Mouse (Mus musculus) ovary, postnatal 10 days (tissue): ENCODE measurements around the gene Anks1.
"Not testable (repeated sequence)": the region's sequence is repeated elsewhere in the genome, so short reads cannot be mapped to it uniquely, and the experiment has no call there.

Experiments used
- DNase-seq: peaks from one replicate; pipeline ENCODE4 v3.0.0; 2022; ENCODE audit warnings: low spot score

Gene Anks1

DNA sequence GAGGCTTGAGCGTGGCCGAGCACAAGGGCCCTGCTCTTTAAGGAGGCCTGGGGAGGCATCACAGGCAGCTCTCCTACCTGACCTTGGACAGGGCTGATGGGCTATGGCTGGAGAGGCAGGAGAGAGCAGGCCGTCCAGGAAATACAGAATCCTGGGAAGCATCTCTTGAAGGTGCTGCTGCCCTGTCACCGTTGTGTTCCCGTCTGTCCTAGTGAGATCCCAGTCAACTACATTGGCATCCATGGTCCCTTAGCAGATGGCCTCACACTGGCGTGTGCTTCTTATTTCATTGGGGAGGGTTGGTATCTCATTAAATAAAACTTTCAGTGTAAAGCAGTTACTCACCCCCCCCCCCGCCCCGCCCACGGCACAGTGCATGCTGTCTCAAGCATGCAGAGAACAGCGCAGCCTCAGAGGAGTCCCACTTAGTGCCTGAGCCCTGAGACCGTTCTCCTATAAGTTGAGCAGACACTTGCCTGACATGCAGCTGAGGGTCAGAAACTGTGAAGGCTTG is 57.5 kb downstream of the Anks1 start:
- no peak for DNase-seq

DNA sequence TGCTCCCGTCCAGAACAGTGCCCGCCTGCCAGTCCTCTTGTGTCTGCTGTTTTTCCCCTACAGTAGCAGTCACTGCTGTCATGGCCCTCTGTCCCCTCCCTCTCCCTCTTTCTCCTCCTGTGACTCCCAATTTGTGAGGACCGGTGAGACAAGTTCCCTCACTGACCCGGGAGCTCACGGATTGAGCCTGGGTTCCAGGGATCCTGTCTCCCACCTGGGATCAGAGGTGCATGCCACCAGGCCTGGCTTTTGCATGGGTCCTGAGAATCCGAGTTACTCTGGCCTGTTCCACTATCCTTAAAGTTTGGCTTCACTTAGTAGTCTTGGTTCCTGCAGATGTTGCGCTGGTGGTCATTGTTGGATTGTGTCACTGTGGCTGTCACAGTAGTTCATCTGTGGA is 58.4 kb downstream of the Anks1 start:
- DNase-seq, result no peak

GRCm38 (mm10) chr17:27968033-27968750 is 59.1 kb downstream of the Anks1 start:
- no peak for DNase-seq

DNA sequence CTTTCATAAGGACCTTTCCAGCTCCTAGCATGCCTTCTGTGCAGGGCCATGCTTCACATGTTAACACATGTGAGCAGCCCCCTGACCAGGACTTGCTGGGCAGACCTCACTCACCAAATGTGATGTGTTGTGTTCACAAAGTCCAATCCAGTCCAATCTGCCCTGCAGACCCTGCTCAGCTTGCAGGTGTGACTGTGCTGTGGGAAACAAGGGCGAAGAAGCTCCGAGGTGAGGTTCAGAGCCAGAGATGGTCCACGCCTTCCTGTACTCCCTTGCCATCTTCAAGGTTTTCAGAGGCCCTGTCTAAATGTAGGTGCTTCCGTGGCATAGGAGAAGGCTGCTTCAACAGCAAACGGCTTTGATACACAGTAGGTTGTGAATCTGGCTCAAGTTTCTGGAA is 59.8 kb downstream of the Anks1 start:
- no peak for DNase-seq

GRCm38 (mm10) chr17:27969365-27969764 is 60.3 kb downstream of the Anks1 start:
- DNase-seq, result no peak

DNA sequence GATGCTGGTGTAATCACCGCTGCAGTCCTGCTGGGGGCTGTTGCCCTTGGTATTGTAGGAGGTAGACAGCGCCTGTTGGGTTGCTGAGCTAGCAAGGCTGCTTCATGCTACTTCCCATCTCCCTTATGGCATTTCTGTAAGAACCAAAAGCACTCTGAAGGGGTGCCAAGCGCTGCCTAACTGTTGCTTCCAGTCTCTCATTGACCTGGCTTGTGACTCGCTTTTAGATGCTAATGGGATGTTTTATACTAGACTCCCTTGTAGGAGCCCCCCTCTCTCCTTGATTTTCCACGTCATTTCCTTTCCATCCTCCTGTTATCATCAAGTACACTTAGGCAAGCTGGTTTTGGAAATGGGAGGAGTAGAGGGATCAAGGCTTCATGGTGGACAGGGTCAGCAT is 60.8 kb downstream of the Anks1 start:
- no peak for DNase-seq

- no peak for DNase-seq
Measured at GRCm38 (mm10) chr17:27970305-27970704, 61.2 kb downstream of the Anks1 start.

DNA sequence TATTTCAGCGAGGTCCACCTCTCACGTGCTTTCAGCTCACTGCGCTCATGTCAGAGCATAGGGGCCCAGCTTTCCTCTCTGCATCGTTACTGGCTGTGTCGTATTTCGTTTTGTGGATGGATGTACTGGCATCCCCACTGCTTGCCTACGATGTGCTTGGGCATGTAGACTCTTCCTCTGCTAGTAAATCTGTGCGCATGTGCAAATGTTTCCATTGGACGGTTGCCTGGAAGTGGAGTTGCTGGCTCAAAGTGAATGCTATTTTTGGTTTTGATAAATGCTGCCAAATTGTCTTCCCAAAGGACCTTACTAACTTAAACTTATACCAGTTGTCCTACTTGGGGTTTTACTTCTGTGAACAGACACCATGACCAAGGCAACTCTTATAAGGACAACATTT is 62.4 kb downstream of the Anks1 start:
- DNase-seq, result peak; percentile 17

GRCm38 (mm10) chr17:27973337-27973736 is 64.2 kb downstream of the Anks1 start:
- no peak for DNase-seq

GRCm38 (mm10) chr17:27976266-27976665 is 67.2 kb downstream of the Anks1 start:
- no peak for DNase-seq

GRCm38 (mm10) chr17:27977008-27977636 is 68.0 kb downstream of the Anks1 start:
- no peak for DNase-seq

- DNase-seq, result no peak
Measured at GRCm38 (mm10) chr17:27980391-27980955, 71.4 kb downstream of the Anks1 start.

DNA sequence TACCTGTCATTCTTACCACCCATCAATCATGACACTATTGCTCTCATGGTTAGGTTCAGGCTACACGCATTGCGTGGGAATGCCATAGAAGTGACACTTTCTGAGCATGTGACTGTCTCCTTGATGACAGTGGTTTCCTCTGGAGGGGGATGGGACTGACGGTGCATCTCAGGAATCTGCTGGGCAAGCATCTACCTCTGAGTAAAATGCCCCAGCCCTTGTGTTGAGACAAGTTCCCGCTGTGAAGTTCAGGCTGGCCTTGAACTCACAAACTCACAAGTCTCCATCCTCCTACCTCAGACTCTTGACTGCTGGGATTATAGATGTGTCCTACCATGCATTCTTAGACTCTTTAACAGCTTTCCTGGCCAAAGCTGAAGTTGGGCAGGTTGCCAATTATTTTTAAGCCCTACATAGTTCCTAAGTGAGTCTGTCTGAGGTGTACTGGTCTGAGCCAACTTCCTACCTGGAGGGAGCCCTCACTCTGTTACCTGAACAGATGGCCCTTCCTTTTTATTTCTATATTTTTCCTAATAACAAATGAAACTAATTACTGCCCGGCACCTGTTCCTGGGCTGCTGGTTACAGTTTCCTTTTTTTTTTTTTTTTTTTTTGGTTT is 72.5 kb downstream of the Anks1 start:
- DNase-seq, result no peak

DNA sequence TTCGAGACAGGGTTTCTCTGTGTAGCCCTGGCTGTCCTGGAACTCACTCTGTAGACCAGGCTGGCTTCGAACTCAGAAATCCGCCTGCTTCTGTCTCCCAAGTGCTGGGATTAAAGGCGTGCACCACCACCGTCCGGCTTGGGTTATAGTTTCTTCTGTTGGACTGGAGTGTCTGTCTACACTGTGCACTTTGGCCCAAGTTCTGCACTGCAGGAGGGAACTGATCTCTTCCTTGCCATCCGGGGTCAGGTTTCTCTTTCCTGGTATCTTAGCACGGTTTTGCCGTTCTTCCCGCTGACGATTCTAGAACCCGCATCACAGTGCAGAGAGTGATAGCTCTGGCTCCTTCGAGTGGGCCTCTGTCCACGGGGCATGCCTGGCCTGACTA is 73.0 kb downstream of the Anks1 start:
- not testable (repeated sequence) for DNase-seq

GRCm38 (mm10) chr17:27982712-27983266 is 73.7 kb downstream of the Anks1 start:
- no peak for DNase-seq

DNA sequence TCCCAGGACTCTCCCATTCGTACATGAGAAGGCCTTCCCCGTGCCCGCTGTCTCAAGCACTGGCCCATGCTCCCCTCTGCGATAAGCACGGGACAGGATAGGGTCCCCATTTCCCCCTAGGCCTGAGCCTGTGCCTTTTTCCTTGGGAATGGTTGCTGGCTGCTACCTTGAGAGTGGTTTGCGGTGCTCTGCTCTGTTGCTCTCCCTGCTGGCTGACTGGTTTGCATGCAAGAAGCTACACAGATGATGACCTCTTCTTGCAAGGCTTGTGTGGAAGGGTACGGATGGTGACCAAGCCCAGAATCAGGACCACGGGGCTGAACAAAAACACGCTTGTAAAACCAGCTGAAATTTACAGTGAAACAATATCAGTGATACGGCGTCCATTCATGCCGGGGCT is 75.3 kb downstream of the Anks1 start:
- no peak for DNase-seq

- DNase-seq, result no peak
Measured at GRCm38 (mm10) chr17:27986106-27986505, 77.0 kb downstream of the Anks1 start.

GRCm38 (mm10) chr17:27989807-27990542 is 80.9 kb downstream of the Anks1 start:
- DNase-seq, result peak; percentile 62

GRCm38 (mm10) chr17:27994001-27994944 is 85.2 kb downstream of the Anks1 start:
- DNase-seq, result no peak

DNA sequence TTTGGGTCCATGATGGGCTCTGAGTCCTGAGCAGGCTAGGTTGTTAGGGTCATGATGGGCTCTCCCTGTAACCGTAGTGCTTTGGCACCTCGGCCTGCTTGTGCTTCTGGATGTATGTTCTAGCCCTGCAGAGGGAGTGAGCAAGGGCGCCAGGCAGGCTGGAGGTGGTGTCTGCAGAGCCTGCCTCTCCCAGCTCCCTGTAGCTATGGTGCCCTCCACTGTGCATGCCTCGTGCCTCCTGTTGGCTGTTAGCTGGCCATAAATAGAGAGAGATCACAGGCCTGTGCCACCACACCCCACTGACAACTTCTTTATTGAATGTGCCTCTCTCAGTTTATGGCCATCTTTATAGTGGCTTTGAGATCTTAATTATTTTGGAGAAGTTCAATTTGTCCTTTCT is 87.2 kb downstream of the Anks1 start:
- DNase-seq, result no peak

- no peak for DNase-seq
Measured at GRCm38 (mm10) chr17:27997212-27997611, 88.1 kb downstream of the Anks1 start.
